Mouse (Mus musculus) bone marrow macrophage, adult 2 months (primary cell): ENCODE measurements around the gene Tax1bp1. TPM values are rescaled to one million over a fixed set of nuclear protein-coding genes. Genes with fewer than 3 reads are reported as not detected.

ENCODE experiments used
- H3K27ac ChIP-seq: 2 replicates; pipeline ENCODE4 v1.5.1; 2012; ENCODE audit warnings: low read depth, low read length; ENCODE audit not compliant: insufficient read depth
- H3K4me1 ChIP-seq: 2 replicates; pipeline ENCODE4 v1.6.1; 2012; ENCODE audit warnings: low read length; ENCODE audit not compliant: control insufficient read depth, insufficient read depth
- H3K4me3 ChIP-seq: 2 replicates; pipeline ENCODE4 v1.5.1; 2012; ENCODE audit warnings: mild to moderate bottlenecking, low read length, moderate library complexity; ENCODE audit not compliant: insufficient read depth
- CTCF ChIP-seq: IDR thresholded peaks from 2 replicates; pipeline ENCODE4 v1.5.1; 2012; ENCODE audit warnings: low read depth, mild to moderate bottlenecking, low read length, moderate library complexity
- POLR2A ChIP-seq: IDR thresholded peaks from 2 replicates; pipeline ENCODE4 v1.6.1; 2012; ENCODE audit warnings: mild to moderate bottlenecking, low read depth, low read length, borderline replicate concordance
- polyA plus RNA-seq: library from polyadenylated mRNA; stranded (reverse); fragments of >200 nt; gene quantifications from 2 replicates; pipeline ENCODE4 v1.2.4, GENCODE M21; 2012; ENCODE audit not compliant: missing spikeins, insufficient read depth, insufficient read length

The Tax1bp1 gene
- polyA plus RNA-seq, 1 experiment = 108 TPM

DNA sequence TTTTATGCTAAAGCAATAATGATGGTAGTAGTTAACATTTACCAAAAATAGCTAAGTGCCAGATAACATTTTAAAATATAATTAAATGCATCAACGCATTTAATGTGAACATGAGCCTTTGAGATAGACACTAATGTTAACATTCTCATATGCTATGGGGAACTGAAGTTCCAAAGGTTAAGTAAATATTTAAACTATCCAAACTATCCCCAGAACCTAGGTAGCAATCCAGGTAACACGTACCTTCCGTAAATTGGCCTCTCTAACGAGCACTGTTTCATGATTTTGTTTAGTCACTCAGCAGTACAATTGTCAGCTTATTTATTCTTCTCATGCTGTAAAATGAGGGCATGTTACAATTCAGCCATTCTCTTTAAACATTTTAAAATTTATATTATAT, 13.6 kb upstream of the Tax1bp1 start:
- no peak overlapping the region for H3K4me3 ChIP-seq
- TF ChIP-seq CTCF (no peak), POLR2A (no peak)
- no peak overlapping the region for H3K27ac ChIP-seq
- peaks cover 23% of the 10 kb centered on the region for H3K4me1 ChIP-seq

DNA sequence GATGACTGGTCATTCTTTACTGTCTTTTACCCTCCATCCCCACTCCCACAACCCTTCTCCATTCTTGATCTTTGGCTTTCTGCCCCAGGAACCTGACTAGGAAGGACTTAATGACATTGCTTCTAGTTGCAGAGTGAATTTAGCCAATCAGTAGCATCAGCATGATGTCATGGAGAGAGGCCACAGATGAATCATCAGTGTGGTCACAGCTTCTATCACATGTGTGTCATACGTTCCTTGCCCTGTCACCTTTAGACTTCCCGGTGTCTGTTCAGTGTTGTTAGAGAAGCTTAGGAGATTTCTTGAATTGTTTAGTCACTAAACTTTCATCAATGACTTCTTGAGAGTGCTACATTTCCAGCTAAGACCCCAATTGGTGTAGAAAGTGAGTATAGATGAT, 10.3 kb upstream of the Tax1bp1 start:
- Histone ChIP-seq H3K27ac (no peak overlapping the region), H3K4me1 (peaks cover 18% of the 10 kb centered on the region), H3K4me3 (no peak overlapping the region)
- TF ChIP-seq POLR2A (no peak), CTCF (no peak)

- TF ChIP-seq CTCF = no peak
- TF ChIP-seq POLR2A = no peak
These were observed 8.2 kb upstream of the Tax1bp1 start for GRCm38 (mm10) chr6:52705280-52705679.

DNA sequence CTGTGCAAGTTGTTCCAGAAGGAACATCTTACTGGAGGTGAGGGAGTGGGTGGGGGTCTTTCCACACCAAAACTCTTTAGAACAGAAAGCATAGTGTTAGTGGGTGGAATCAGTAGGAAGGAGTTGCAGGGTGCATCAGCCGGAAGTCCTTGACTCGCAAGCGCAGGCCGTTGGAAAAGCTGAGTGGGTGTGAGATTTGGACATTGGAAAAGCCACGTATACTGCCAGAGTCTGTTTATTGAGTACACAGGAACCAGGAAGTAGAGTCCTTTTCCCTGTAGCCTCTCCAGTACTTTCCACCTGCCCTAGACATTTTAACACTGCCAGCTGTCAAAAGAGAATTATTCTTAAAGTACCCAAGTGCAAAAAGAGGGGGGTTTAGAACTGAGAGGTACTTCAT, 5.7 kb upstream of the Tax1bp1 start:
- H3K27ac ChIP-seq = no peak overlapping the region
- no peak for TF ChIP-seq POLR2A
- no peak for TF ChIP-seq CTCF
- H3K4me3 ChIP-seq = no peak overlapping the region
- H3K4me1 ChIP-seq = peaks cover 10% of the 10 kb centered on the region

More at GRCm38 (mm10) chr6:52705280-52705679, 8.2 kb upstream of the Tax1bp1 start:
- Histone ChIP-seq H3K4me3 (no peak overlapping the region), H3K27ac (no peak overlapping the region), H3K4me1 (peaks cover 8% of the 10 kb centered on the region)

GRCm38 (mm10) chr6:52712563-52712962, 966 bp upstream of the Tax1bp1 start:
- peaks cover 10% of the 10 kb centered on the region for H3K4me1 ChIP-seq
- no peak overlapping the region for H3K4me3 ChIP-seq
- H3K27ac ChIP-seq = no peak overlapping the region
- no peak for TF ChIP-seq CTCF
- no peak for TF ChIP-seq POLR2A

DNA sequence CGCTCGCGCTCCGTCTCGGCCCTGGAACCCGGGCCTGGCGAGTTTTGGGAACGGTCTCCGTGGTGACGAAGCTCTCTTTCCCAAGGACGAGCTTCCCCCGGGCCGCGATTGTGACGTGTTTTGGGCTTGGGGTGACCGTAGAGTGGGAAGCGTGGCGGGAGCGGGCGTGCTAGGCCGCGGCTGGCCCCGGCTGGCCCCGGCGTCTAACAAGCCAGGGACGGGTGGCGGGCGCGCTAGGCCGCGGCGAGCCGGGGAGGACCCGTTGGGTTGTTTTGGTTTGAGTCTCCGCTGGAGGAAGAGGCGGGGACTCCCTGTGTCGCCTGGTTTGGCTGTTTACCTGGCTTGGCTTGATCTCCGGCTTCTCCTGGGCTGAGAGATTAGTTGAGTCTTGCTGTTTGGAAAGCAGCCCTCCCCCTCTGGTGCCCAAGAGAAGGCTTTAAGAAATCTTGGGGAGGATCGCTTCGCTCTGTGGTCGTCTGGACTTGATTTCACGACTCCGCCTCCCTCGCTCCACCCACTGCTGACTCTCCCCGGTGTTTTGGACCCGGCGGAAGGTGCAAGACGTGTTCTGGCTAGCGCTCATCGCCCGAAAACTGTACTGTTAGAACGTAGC, 474 bp downstream of the Tax1bp1 start:
- TF ChIP-seq POLR2A = no peak
- TF ChIP-seq CTCF = no peak
- peak overlapping the region; percentile 78 for H3K4me3 ChIP-seq
- H3K4me1 ChIP-seq = peaks cover 13% of the 10 kb centered on the region
- peak overlapping the region; percentile 76 for H3K27ac ChIP-seq

DNA sequence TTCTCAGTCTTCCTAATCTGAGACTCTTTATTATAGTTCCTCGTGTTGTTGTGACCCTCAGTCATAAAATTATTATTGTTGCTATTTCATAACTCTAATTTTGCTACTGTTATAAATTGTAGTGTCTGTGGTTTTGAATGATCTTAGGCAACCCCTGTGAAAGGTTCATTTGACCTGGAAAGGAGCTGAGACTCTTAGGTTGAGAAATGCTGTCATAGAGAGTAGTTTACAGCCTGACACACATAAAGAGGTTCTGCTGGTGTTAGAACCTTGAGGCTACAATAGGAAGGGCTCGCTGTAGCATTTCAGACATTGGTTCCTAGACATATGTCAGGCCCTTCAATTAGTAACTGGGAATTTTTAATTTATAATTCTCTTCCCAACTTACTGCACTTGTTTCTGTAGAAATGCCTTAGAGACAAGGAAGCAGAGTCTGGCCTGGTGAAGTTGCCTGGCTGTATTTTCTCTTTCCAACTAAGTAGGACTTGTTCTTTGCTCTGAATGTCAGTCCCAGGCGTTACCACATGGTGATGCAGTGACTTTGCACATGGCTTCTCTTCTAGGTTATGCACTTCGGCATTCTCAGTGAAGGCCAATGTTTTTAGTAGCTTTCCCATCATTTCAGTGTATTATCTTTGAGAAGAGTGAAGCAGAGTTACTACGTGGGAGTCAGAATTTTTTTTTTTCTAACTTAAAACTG, 4.1 kb downstream of the Tax1bp1 start:
- Histone ChIP-seq H3K4me1 (peaks cover 9% of the 10 kb centered on the region), H3K27ac (no peak overlapping the region), H3K4me3 (no peak overlapping the region)
- no peak for TF ChIP-seq POLR2A

- H3K4me1 ChIP-seq = 0 out of 2 replicates have a peak, but pooled peaks cover 2% of the 10 kb centered on the region
- no peak overlapping the region for H3K27ac ChIP-seq
- TF ChIP-seq CTCF (no peak), POLR2A (no peak)
- H3K4me3 ChIP-seq = no peak overlapping the region
These were observed 11.4 kb downstream of the Tax1bp1 start for GRCm38 (mm10) chr6:52724805-52725439.

- Histone ChIP-seq H3K4me1 (peaks cover 2% of the 10 kb centered on the region), H3K27ac (no peak overlapping the region), H3K4me3 (no peak overlapping the region)
- TF ChIP-seq CTCF = no peak
- no peak for TF ChIP-seq POLR2A
These were observed 16.8 kb downstream of the Tax1bp1 start for GRCm38 (mm10) chr6:52730338-52730737.

DNA sequence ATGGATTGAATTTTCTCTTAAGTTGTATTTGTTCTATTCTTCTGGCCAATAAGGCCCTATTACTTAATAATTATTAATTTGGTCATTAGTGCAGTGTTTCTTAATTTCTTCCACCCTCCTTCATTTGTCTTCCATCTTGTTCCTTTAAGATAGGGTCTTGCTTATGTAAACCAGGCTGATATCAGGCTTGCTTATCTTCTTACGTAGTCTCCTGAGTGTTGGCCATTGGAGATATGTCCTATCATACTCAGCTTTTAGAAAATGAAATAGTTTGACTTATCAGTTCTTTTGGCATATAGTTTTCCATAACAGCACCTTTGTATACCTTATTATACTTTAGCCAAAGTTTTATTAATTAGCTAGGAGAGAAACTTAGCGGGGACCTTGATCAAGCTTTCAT, 21.1 kb downstream of the Tax1bp1 start:
- Histone ChIP-seq H3K4me1 (peaks cover 2% of the 10 kb centered on the region), H3K4me3 (no peak overlapping the region), H3K27ac (no peak overlapping the region)
- TF ChIP-seq POLR2A (no peak), CTCF (no peak)

GRCm38 (mm10) chr6:52752832-52753231, 39.3 kb downstream of the Tax1bp1 start:
- H3K27ac ChIP-seq = no peak overlapping the region
- H3K4me1 ChIP-seq = peaks cover 7% of the 10 kb centered on the region
- H3K4me3 ChIP-seq = no peak overlapping the region
- no peak for TF ChIP-seq CTCF
- no peak for TF ChIP-seq POLR2A
